Mouse (Mus musculus): ENCODE results near the gene Palm3. TPM values are rescaled to one million over a fixed set of nuclear protein-coding genes. Genes with fewer than 3 reads are reported as not detected.
A peak's percentile ranks its signal among the peaks of the same experiment; 100 is the strongest.

Gene Palm3
- polyA plus RNA-seq, 1 experiment from 2014 or later: 2.1 TPM

MicroRNAs encoded within 50 kb of the gene (microRNA counts, 519-probe panel; counts per million panel counts)
- not detected for microRNA mmu-miR-1199

Small RNAs within 50 kb of the gene (microRNA-seq; reads per million reads assigned to microRNA genes)
- gene Mir1199: 1.2 reads per million
- 3.1 reads per million, percentile 8 among the genes with 10 or more reads in this experiment for gene Mir8111

Other genes with a start within 250 kb of the Palm3 start
- gene Adgrl1, start 121.4 kb upstream of the Palm3 start, polyA plus RNA-seq (2016; fragmentation: Nextera tagmentation; extraction: Ambion mirVana): 11.2 and 11.4 TPM in 2 replicates
- gene Gm10644, start 66.3 kb upstream of the Palm3 start, polyA plus RNA-seq (2016; fragmentation: Nextera tagmentation; extraction: Ambion mirVana): 0.34 and 0.40 TPM in 2 replicates
- 55.0 and 58.3 TPM in 2 replicates for gene Asf1b, start 66.0 kb upstream of the Palm3 start, polyA plus RNA-seq (2016; fragmentation: Nextera tagmentation; extraction: Ambion mirVana)
- 216 and 234 TPM in 2 replicates for gene Prkaca, start 48.5 kb upstream of the Palm3 start, polyA plus RNA-seq (2016; fragmentation: Nextera tagmentation; extraction: Ambion mirVana)
- 4.5 and 5.8 TPM in 2 replicates for gene Samd1, start 23.8 kb upstream of the Palm3 start, polyA plus RNA-seq (2016; fragmentation: Nextera tagmentation; extraction: Ambion mirVana)
- gene 1700067K01Rik, start 20.0 kb upstream of the Palm3 start, polyA plus RNA-seq (2016; fragmentation: Nextera tagmentation; extraction: Ambion mirVana): 0.22 and 0.54 TPM in 2 replicates
- gene 2210011C24Rik, start 9.3 kb upstream of the Palm3 start, polyA plus RNA-seq (2016; fragmentation: Nextera tagmentation; extraction: Ambion mirVana): 0.30 TPM in 1 of 2 replicates, not detected in the other
- gene Il27ra, start 21.1 kb downstream of the Palm3 start, polyA plus RNA-seq (2016; fragmentation: Nextera tagmentation; extraction: Ambion mirVana): 4.4 and 5.3 TPM in 2 replicates
- not detected in 2 replicates for gene Rln3, start 23.5 kb downstream of the Palm3 start, polyA plus RNA-seq (2016; fragmentation: Nextera tagmentation; extraction: Ambion mirVana)
- gene Gm10643, start 43.7 kb downstream of the Palm3 start, polyA plus RNA-seq (2016; fragmentation: Nextera tagmentation; extraction: Ambion mirVana): 1.2 TPM in 2 replicates
- 6.9 and 7.5 TPM in 2 replicates for gene Rfx1, start 45.4 kb downstream of the Palm3 start, polyA plus RNA-seq (2016; fragmentation: Nextera tagmentation; extraction: Ambion mirVana)
- gene Dcaf15, start 83.3 kb downstream of the Palm3 start, polyA plus RNA-seq (2016; fragmentation: Nextera tagmentation; extraction: Ambion mirVana): 10.5 and 11.4 TPM in 2 replicates
- gene Podnl1, start 104.5 kb downstream of the Palm3 start, polyA plus RNA-seq (2016; fragmentation: Nextera tagmentation; extraction: Ambion mirVana): 0.14 TPM in 1 of 2 replicates, not detected in the other
- 17.7 and 18.1 TPM in 2 replicates for gene Cc2d1a, start 126.5 kb downstream of the Palm3 start, polyA plus RNA-seq (2016; fragmentation: Nextera tagmentation; extraction: Ambion mirVana)
- 1.00 and 1.1 TPM in 2 replicates for gene 4930432K21Rik, start 126.6 kb downstream of the Palm3 start, polyA plus RNA-seq (2016; fragmentation: Nextera tagmentation; extraction: Ambion mirVana)
- 1.7 and 3.0 TPM in 2 replicates for gene Nanos3, start 163.7 kb downstream of the Palm3 start, polyA plus RNA-seq (2016; fragmentation: Nextera tagmentation; extraction: Ambion mirVana)
- gene Zswim4, start 215.6 kb downstream of the Palm3 start, polyA plus RNA-seq (2016; fragmentation: Nextera tagmentation; extraction: Ambion mirVana): 12.9 and 13.7 TPM in 2 replicates
- gene D8Ertd738e, start 228.2 kb downstream of the Palm3 start, polyA plus RNA-seq (2016; fragmentation: Nextera tagmentation; extraction: Ambion mirVana): 281 and 286 TPM in 2 replicates
- gene Mri1, start 235.9 kb downstream of the Palm3 start, polyA plus RNA-seq (2016; fragmentation: Nextera tagmentation; extraction: Ambion mirVana): 48.2 and 50.9 TPM in 2 replicates
- gene Ccdc130, start 248.9 kb downstream of the Palm3 start, polyA plus RNA-seq (2016; fragmentation: Nextera tagmentation; extraction: Ambion mirVana): 15.8 and 16.1 TPM in 2 replicates